Mouse (Mus musculus) liver, adult 2 months (tissue): Measurements from ENCODE around the gene Serpinf1. TPM values are rescaled to one million over a fixed set of nuclear protein-coding genes. Genes with fewer than 3 reads are reported as not detected.

Experiments used
- DNase-seq: peaks from one replicate; pipeline ENCODE4 v3.0.0-alpha.2; 2011; ENCODE audit warnings: low read depth, low spot score; ENCODE audit errors: extremely low read depth
- H3K27ac ChIP-seq: fragments of 200-500 bp; replicated peaks from 2 replicates; pipeline ENCODE4 v1.5.1; 2012; ENCODE audit warnings: low read depth, mild to moderate bottlenecking, control low read depth, inconsistent platforms, low read length; ENCODE audit not compliant: insufficient read depth
- H3K27me3 ChIP-seq: fragments of 200-500 bp; 2 replicates; pipeline ENCODE4 v1.6.1; 2012; ENCODE audit warnings: mild to moderate bottlenecking, moderate library complexity, low read length, inconsistent platforms; ENCODE audit not compliant: control insufficient read depth, insufficient read depth
- H3K36me3 ChIP-seq: fragments of 200-500 bp; 2 replicates; pipeline ENCODE4 v1.6.1; 2012; ENCODE audit warnings: low read length, inconsistent platforms; ENCODE audit not compliant: control insufficient read depth, insufficient read depth
- H3K4me1 ChIP-seq: fragments of 200-500 bp; 2 replicates; pipeline ENCODE4 v1.6.1; 2011; ENCODE audit warnings: low read length; ENCODE audit not compliant: control insufficient read depth, insufficient read depth
- H3K4me3 ChIP-seq: fragments of 200-500 bp; 2 replicates; pipeline ENCODE4 v1.5.1; 2011; ENCODE audit warnings: low read depth, mild to moderate bottlenecking, control low read depth, low read length, moderate library complexity; ENCODE audit not compliant: insufficient read depth
- H3K79me2 ChIP-seq: fragments of 200-500 bp; 2 replicates; pipeline ENCODE4 v1.6.1; 2012; ENCODE audit warnings: inconsistent platforms, mild to moderate bottlenecking, low read length, moderate library complexity; ENCODE audit not compliant: control insufficient read depth, insufficient read depth
- H3K9ac ChIP-seq: fragments of 200-500 bp; 2 replicates; pipeline ENCODE4 v1.6.1; 2012; ENCODE audit warnings: low read depth, mild to moderate bottlenecking, control low read depth, inconsistent platforms, low read length
- CTCF ChIP-seq: fragments of 200-500 bp; IDR thresholded peaks from 2 replicates; pipeline ENCODE4 v1.5.1; 2011; ENCODE audit warnings: low read depth, low read length, control low read depth
- POLR2A ChIP-seq: fragments of 200-500 bp; IDR thresholded peaks from 2 replicates; pipeline ENCODE4 v1.6.1; 2011; ENCODE audit warnings: low read length, control low read depth; ENCODE audit not compliant: insufficient read depth; ENCODE audit errors: extremely low read depth
- WGBS: fragments of 180-500 bp; shearing (Covaris S2); methylation state at CpG from one replicate; pipeline ENCODE4 v1.1.7; 2018; 5-methylcytosine and 5-hydroxymethylcytosine counted together
- polyA plus RNA-seq: library from polyadenylated mRNA; depleted of rRNA; stranded (reverse); fragments of >200 nt; gene quantifications from 2 replicates; pipeline ENCODE4 v1.2.3, GENCODE M21; 2012; rRNA removed
- total RNA-seq: library from RNA; depleted of rRNA; stranded (reverse); fragments of >200 nt; gene quantifications from 2 replicates; pipeline ENCODE4 v1.2.3, GENCODE M21; 2014; rRNA removed

Serpinf1 gene
- total RNA-seq (810 and 1,243 TPM in 2 replicates), polyA plus RNA-seq (891 and 972 TPM in 2 replicates)

DNA sequence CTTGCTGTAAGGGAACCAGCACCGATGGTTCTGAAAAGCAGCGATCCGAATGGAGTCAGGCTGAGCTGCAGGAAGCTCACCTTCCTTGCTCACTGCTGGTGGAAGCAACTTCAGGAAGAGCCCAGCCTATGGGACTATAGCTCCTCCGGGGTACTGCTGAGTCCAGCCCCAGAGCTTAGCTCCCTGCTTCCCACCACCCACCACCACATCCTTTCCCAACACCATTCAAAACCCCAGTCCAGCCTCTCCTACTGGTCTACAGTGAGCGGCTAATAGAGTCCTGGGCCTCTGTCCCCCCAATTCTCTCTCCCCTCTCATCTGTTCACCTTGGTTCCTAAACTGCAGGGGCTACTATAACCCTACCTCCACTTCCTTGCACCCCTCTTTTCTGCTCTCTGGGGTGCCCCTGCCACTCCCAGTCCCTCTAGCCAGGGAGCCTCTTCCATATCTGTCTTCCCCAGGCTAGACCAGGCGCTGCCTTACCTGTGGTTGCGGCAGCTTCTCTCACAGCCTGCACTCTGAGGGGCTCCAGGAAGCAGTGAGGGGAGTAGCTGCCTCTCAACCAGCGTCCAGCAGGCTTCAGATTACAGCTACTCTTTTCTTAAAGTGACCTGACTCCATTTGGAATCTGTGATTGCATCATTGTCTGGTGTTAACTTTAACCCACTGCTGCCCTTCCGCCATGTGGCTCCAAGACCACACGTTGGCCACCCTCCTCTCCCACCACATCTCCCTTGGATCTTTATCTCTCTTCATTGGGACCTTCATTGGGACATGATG, at the start of gene Serpinf1:
Gene Serpinf1, minus strand, starts transcription at position 689 of the 780 bp plus-strand sequence.
- peak within 1 kb of the TSS; percentile 98 for H3K27ac ChIP-seq

DNA sequence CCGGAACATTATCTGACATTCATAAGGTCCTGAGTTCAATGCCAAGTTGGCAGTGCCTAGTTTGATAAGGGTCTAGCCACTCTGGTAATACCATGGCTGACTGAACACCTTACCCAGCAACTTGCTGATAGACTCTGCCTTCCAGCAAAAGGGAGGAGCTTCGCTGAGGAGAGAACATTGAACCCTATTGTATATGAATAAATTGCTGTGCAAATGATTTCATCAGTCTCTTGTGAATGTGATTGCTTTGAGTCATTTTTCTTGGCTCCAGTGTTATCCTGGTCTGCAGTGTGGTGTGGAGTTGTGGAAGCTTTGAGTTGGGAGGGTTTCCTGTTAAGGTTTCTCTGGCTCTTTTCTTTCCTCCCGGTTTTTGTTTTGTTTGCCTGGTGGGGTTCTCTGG, 48.2 kb upstream of the Serpinf1 start:
- TF ChIP-seq POLR2A = no peak
- TF ChIP-seq CTCF = no peak
- 57% methylated on average over 3 of the region's 3 CpGs for WGBS
- no peak overlapping the region for H3K4me3 ChIP-seq
- H3K36me3 ChIP-seq = peaks cover 4% of the 10 kb centered on the region
- H3K27me3 ChIP-seq = no peaks in the 10 kb centered on the region
- DNase-seq = no peak
- no peak overlapping the region for H3K9ac ChIP-seq
- no peaks in the 10 kb centered on the region for H3K79me2 ChIP-seq
- peaks cover 17% of the 10 kb centered on the region for H3K4me1 ChIP-seq
- H3K27ac ChIP-seq = no peak overlapping the region

More for the DNA sequence above, at the start of gene Serpinf1:
- Histone ChIP-seq H3K4me1 (peaks cover 14% of the 10 kb centered on the region), H3K79me2 (peaks cover 6% of the 10 kb centered on the region; the same call in 1 of the 2 replicates), H3K27me3 (no peaks in the 10 kb centered on the region), H3K36me3 (peaks cover 3% of the 10 kb centered on the region), H3K4me3 (peak within 1 kb of the TSS; percentile 82), H3K9ac (peak within 1 kb of the TSS; percentile 94)
- peak; percentile 83 for DNase-seq
- TF ChIP-seq POLR2A (peak; percentile 36; the same call in 1 of the 2 replicates), CTCF (no peak)
- WGBS = 15% methylated on average over 10 of the region's 10 CpGs

DNA sequence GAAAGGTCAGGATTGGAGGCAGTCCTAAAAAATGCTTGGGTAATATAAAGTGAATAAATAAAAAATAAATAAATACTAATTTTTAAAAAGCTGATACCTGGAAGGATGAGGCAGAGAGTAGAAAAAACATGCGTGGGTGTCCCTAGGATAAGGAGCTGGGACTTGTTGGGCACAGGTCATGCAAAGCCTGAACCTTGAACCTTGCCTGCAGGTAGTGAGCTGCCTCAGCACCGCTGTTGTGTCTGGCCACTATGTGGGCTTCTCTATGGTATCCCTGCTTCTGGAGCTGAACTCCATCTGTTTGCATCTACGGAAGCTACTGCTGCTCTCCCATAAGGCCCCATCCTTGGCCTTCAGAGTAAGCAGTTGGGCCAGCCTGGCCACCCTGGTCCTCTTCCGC, 46.8 kb upstream of the Serpinf1 start:
- TF ChIP-seq POLR2A (no peak), CTCF (no peak)
- H3K79me2 ChIP-seq = no peaks in the 10 kb centered on the region
- H3K4me1 ChIP-seq = peaks cover 27% of the 10 kb centered on the region
- H3K27ac ChIP-seq = peak overlapping the region; percentile 84; the same call in 1 of the 2 replicates
- 52% methylated on average over 4 of the region's 4 CpGs for WGBS
- no peak overlapping the region for H3K9ac ChIP-seq
- peak; percentile 77 for DNase-seq
- no peaks in the 10 kb centered on the region for H3K27me3 ChIP-seq
- peak overlapping the region; percentile 3; the same call in 1 of the 2 replicates for H3K4me3 ChIP-seq
- peaks cover 18% of the 10 kb centered on the region for H3K36me3 ChIP-seq

DNA sequence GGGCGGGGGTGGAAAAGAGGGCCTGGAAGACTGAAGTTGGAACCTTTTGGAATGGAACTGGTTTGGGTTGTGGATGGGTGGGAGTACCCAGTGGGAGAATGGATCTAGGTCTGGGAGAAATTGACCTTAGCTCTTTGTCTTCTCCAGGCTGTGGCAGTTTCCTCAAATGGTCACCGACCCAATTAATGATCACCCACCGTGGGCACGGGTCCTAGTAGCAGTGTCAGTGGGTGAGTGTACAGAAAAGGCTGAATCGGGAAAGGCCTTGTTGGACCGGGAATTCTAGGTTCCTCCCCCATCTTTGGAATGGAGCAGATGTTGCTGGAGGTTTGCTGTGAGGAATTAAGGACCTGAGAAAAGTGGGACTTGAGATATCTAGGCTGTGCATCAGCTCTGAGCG, 45.9 kb upstream of the Serpinf1 start:
- DNase-seq = peak; percentile 60
- H3K4me3 ChIP-seq = peak overlapping the region; percentile 74
- WGBS = 13% methylated on average over 7 of the region's 7 CpGs
- H3K36me3 ChIP-seq = peaks cover 22% of the 10 kb centered on the region
- peak overlapping the region; percentile 85 for H3K9ac ChIP-seq
- no peaks in the 10 kb centered on the region for H3K27me3 ChIP-seq
- TF ChIP-seq CTCF (no peak), POLR2A (no peak)
- H3K79me2 ChIP-seq = peaks cover 4% of the 10 kb centered on the region; the same call in 1 of the 2 replicates
- H3K27ac ChIP-seq = peak overlapping the region; percentile 84
- peaks cover 33% of the 10 kb centered on the region for H3K4me1 ChIP-seq

DNA sequence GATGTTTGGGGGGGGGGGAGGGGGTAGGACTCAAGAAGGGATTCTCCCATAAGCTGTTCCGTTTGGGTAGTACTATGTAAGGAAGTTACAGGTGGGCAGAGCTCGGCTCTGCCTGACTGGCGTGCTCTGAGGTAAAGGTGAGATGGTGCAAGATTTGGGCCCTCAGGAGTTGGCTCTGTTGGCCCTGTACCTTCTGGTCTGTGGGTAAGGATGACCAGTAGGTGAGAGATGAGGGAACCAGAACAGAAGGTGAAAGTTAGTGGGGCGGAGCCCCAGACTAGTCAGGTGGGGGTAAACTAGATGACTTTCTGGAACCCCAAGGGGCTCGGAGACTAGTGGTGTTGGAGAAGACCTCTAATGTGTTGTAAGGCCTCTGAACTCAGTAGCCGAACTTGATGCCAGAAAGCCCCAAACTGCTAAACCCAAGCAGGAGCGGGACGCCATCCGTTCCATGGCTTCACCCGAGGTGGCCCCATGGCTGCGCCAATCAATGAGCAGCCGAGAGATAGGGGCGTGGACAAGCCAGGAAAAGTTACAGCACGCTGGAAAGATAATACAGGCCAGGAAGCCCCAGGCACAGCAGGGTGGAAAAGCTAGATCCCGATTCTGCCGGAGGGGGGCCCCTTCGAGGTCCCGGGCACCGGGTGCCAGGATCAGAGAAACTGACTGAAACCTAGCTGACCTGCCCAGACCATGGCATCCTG, 45.2 kb upstream of the Serpinf1 start:
- Histone ChIP-seq H3K4me1 (peaks cover 33% of the 10 kb centered on the region), H3K4me3 (peak overlapping the region; percentile 74), H3K36me3 (peaks cover 25% of the 10 kb centered on the region), H3K79me2 (peaks cover 4% of the 10 kb centered on the region; the same call in 1 of the 2 replicates), H3K27ac (peak overlapping the region; percentile 84), H3K9ac (peak overlapping the region; percentile 85), H3K27me3 (no peaks in the 10 kb centered on the region)
- TF ChIP-seq CTCF (0 out of 2 replicates have a peak, but pooled peaks have one; percentile 10), POLR2A (peak; percentile 72; the same call in 1 of the 2 replicates)
- 5% methylated on average over 19 of the region's 19 CpGs for WGBS
- peak; percentile 89 for DNase-seq
